ENCODE assay signal across 7 mouse cellular contexts in genomic region chr1:171280250-171280915, GRCm38 (mm10). TPM values are rescaled to one million over a fixed set of nuclear protein-coding genes. Genes with fewer than 3 reads are reported as not detected.
DNase-seq lines count a peak whose midpoint lies in the region; ATAC-seq and TF ChIP-seq lines count a peak whose summit lies in the region.

No protein-coding gene starts in this region.

- peak overlapping the region; percentile 40; the same call in 1 of the 2 replicates for H3K27ac ChIP-seq in lung, embryonic 14.5 days (ENCODE audit: low read depth)
- 0 out of 2 replicates have a peak overlapping the region, but pooled peaks have one; percentile 56 for H3K27ac ChIP-seq in embryonic facial prominence, embryonic 15.5 days (replicated peaks)
- peak overlapping the region; percentile 60 for H3K27ac ChIP-seq in hindbrain, embryonic 16.5 days (ENCODE audit: low read depth, low read length)
- peak overlapping the region; percentile 96 for H3K27ac ChIP-seq in liver, embryonic 14.5 days
- peak overlapping the region; percentile 69 for H3K27ac ChIP-seq in stomach, embryonic 16.5 days (ENCODE audit: low read length)

- TF ChIP-seq EP300 in liver, embryonic 14.5 days (IDR thresholded peaks at IDR 0.05; ENCODE audit: low read depth): no peak

- peaks cover 66% of the 10 kb centered on the region for H3K36me3 ChIP-seq in lung, embryonic 14.5 days (ENCODE audit: insufficient read depth)
- peaks cover 63% of the 10 kb centered on the region for H3K36me3 ChIP-seq in embryonic facial prominence, embryonic 15.5 days
- H3K36me3 ChIP-seq in hindbrain, embryonic 16.5 days (ENCODE audit: control insufficient read depth, insufficient read depth, low read length): peaks cover 30% of the 10 kb centered on the region
- peaks cover 65% of the 10 kb centered on the region for H3K36me3 ChIP-seq in liver, embryonic 14.5 days (replicated peaks; ENCODE audit: control insufficient read depth, insufficient read depth, low read depth)
- peaks cover 20% of the 10 kb centered on the region for H3K36me3 ChIP-seq in stomach, embryonic 16.5 days (ENCODE audit: control insufficient read depth, insufficient read depth, low read length)

- no peak for DNase-seq in lung, embryonic 14.5 days
- no peak for DNase-seq in lung, postnatal 10 days
- no peak for DNase-seq in liver, embryonic 14.5 days (ENCODE audit: low read depth in 3 of 3, low spot score in 3 of 3)
- DNase-seq in spleen, postnatal 36 days (ENCODE audit: low spot score in 2 of 2): no peak

- H3K4me3 ChIP-seq in lung, embryonic 14.5 days (ENCODE audit: low read depth, low read length): peak overlapping the region; percentile 76
- H3K4me3 ChIP-seq in embryonic facial prominence, embryonic 15.5 days (replicated peaks): peak overlapping the region; percentile 72
- H3K4me3 ChIP-seq in hindbrain, embryonic 16.5 days (ENCODE audit: low read length): peak overlapping the region; percentile 74
- H3K4me3 ChIP-seq in liver, embryonic 14.5 days (ENCODE audit: insufficient read depth in 1 of 2, low read depth in 2 of 2, low read length in 2 of 2): peak overlapping the region; percentile 66 to 93
- peak overlapping the region; percentile 78 for H3K4me3 ChIP-seq in stomach, embryonic 16.5 days (replicated peaks; ENCODE audit: low read length)

- H3K27me3 ChIP-seq in lung, embryonic 14.5 days (ENCODE audit: insufficient read depth, low read length): no peaks in the 10 kb centered on the region
- H3K27me3 ChIP-seq in embryonic facial prominence, embryonic 15.5 days: no peaks in the 10 kb centered on the region
- H3K27me3 ChIP-seq in hindbrain, embryonic 16.5 days (replicated peaks; ENCODE audit: control insufficient read depth, insufficient read depth, low read length): no peaks in the 10 kb centered on the region
- H3K27me3 ChIP-seq in liver, embryonic 14.5 days (ENCODE audit: control insufficient read depth, insufficient read depth, low read length): no peaks in the 10 kb centered on the region
- H3K27me3 ChIP-seq in stomach, embryonic 16.5 days (ENCODE audit: control insufficient read depth, insufficient read depth, low read length): no peaks in the 10 kb centered on the region

- no peak for TF ChIP-seq CTCF in lung, embryonic 14.5 days (IDR thresholded peaks at IDR 0.05; ENCODE audit: low read depth)
- no peak for TF ChIP-seq CTCF in liver, embryonic 14.5 days (IDR thresholded peaks at IDR 0.05; ENCODE audit: low read depth)

- H3K4me1 ChIP-seq in lung, embryonic 14.5 days (ENCODE audit: insufficient read depth): no peaks in the 10 kb centered on the region
- peaks cover 18% of the 10 kb centered on the region for H3K4me1 ChIP-seq in embryonic facial prominence, embryonic 15.5 days
- H3K4me1 ChIP-seq in hindbrain, embryonic 16.5 days (ENCODE audit: control insufficient read depth, insufficient read depth, low read depth, low read length): peaks cover 18% of the 10 kb centered on the region
- H3K4me1 ChIP-seq in liver, embryonic 14.5 days (replicated peaks; ENCODE audit: control insufficient read depth in 2 of 2, insufficient read depth in 2 of 2, low read length in 1 of 2): peaks cover 8 to 13% of the 10 kb centered on the region in 2 experiments; a peak in 3 of 4 replicates
- H3K4me1 ChIP-seq in stomach, embryonic 16.5 days (ENCODE audit: control insufficient read depth, insufficient read depth, low read length): peaks cover 16% of the 10 kb centered on the region

- H3K9me3 ChIP-seq in lung, embryonic 14.5 days (ENCODE audit: low read depth, low read length): no peaks in the 10 kb centered on the region
- H3K9me3 ChIP-seq in embryonic facial prominence, embryonic 15.5 days (replicated peaks): no peaks in the 10 kb centered on the region
- no peaks in the 10 kb centered on the region for H3K9me3 ChIP-seq in hindbrain, embryonic 16.5 days (ENCODE audit: control insufficient read depth, low read length)
- no peaks in the 10 kb centered on the region for H3K9me3 ChIP-seq in liver, embryonic 14.5 days (ENCODE audit: control insufficient read depth, low read length)
- no peaks in the 10 kb centered on the region for H3K9me3 ChIP-seq in stomach, embryonic 16.5 days (replicated peaks; ENCODE audit: control insufficient read depth, low read length)

- peak overlapping the region; percentile 94 for H3K4me2 ChIP-seq in lung, embryonic 14.5 days
- H3K4me2 ChIP-seq in embryonic facial prominence, embryonic 15.5 days (replicated peaks): peak overlapping the region; percentile 84
- peak overlapping the region; percentile 82 for H3K4me2 ChIP-seq in hindbrain, embryonic 16.5 days (ENCODE audit: low read length)
- H3K4me2 ChIP-seq in liver, embryonic 14.5 days (ENCODE audit: low read depth): peak overlapping the region; percentile 95
- peak overlapping the region; percentile 63 for H3K4me2 ChIP-seq in stomach, embryonic 16.5 days (ENCODE audit: low read depth, low read length)

- peak overlapping the region; percentile 86 for H3K9ac ChIP-seq in lung, embryonic 14.5 days
- peak overlapping the region; percentile 72 for H3K9ac ChIP-seq in embryonic facial prominence, embryonic 15.5 days
- H3K9ac ChIP-seq in hindbrain, embryonic 16.5 days (ENCODE audit: low read depth, low read length): peak overlapping the region; percentile 75
- peak overlapping the region; percentile 100 for H3K9ac ChIP-seq in liver, embryonic 14.5 days (replicated peaks)
- H3K9ac ChIP-seq in stomach, embryonic 16.5 days (ENCODE audit: low read length): peak overlapping the region; percentile 70

- under 1% methylated on average over 25 of the region's 25 CpGs for WGBS in lung, embryonic 14.5 days
- WGBS in embryonic facial prominence, embryonic 15.5 days: under 1% methylated on average over 25 of the region's 25 CpGs
- 2% methylated on average over 25 of the region's 25 CpGs for WGBS in hindbrain, embryonic 16.5 days
- 1% methylated on average over 25 of the region's 25 CpGs for WGBS in liver, embryonic 14.5 days (ENCODE audit: insufficient replicate concordance)
- under 1% methylated on average over 25 of the region's 25 CpGs for WGBS in stomach, embryonic 16.5 days

- peak; percentile 18 for ATAC-seq in lung, embryonic 14.5 days (ENCODE audit: insufficient read depth)
- ATAC-seq in embryonic facial prominence, embryonic 15.5 days (ENCODE audit: insufficient number of reproducible peaks, low FRiP score, low TSS enrichment, low read depth): 0 out of 2 replicates have a peak, but pooled peaks have one; percentile 0
- no peak for ATAC-seq in hindbrain, embryonic 16.5 days
- ATAC-seq in liver, embryonic 14.5 days (ENCODE audit: insufficient read depth): peak; percentile 56
- ATAC-seq in stomach, embryonic 16.5 days (ENCODE audit: insufficient read depth, low FRiP score): peak; percentile 8; the same call in 1 of the 2 replicates

RNA-seq across cellular contexts. Expression of gene Ppox, which starts 0.6 kb away (rescaled TPM):
- 50.9 and 51.7 TPM in 2 replicates for polyA plus RNA-seq in lung, embryonic 14.5 days (2014; fragmentation: Nextera tagmentation; extraction: Ambion mirVana)
- polyA plus RNA-seq in embryonic facial prominence, embryonic 15.5 days (2015; fragmentation: Nextera tagmentation; extraction: Ambion mirVana): 56.9 and 58.2 TPM in 2 replicates
- polyA plus RNA-seq in hindbrain, embryonic 16.5 days (2015; fragmentation: Nextera tagmentation; extraction: Ambion mirVana): 42.7 and 47.9 TPM in 2 replicates
- 161 and 178 TPM in 2 replicates for polyA plus RNA-seq in liver, embryonic 14.5 days (2012; rRNA removed)
- polyA plus RNA-seq in liver, embryonic 14.5 days (2014; fragmentation: Nextera tagmentation; extraction: Ambion mirVana): 170 and 191 TPM in 2 replicates
- polyA plus RNA-seq in stomach, embryonic 16.5 days (2015; fragmentation: Nextera tagmentation; extraction: Ambion mirVana): 44.6 and 54.5 TPM in 2 replicates

RNA-seq across cellular contexts. Expression of gene Usp21, which starts 7.4 kb away (rescaled TPM):
- polyA plus RNA-seq in lung, embryonic 14.5 days (2014; fragmentation: Nextera tagmentation; extraction: Ambion mirVana): 73.9 and 86.0 TPM in 2 replicates
- 85.1 and 91.1 TPM in 2 replicates for polyA plus RNA-seq in embryonic facial prominence, embryonic 15.5 days (2015; fragmentation: Nextera tagmentation; extraction: Ambion mirVana)
- 92.3 and 101 TPM in 2 replicates for polyA plus RNA-seq in hindbrain, embryonic 16.5 days (2015; fragmentation: Nextera tagmentation; extraction: Ambion mirVana)
- polyA plus RNA-seq in liver, embryonic 14.5 days (2012; rRNA removed): 17.1 and 18.0 TPM in 2 replicates
- 17.4 and 21.6 TPM in 2 replicates for polyA plus RNA-seq in liver, embryonic 14.5 days (2014; fragmentation: Nextera tagmentation; extraction: Ambion mirVana)
- polyA plus RNA-seq in stomach, embryonic 16.5 days (2015; fragmentation: Nextera tagmentation; extraction: Ambion mirVana): 54.9 and 59.1 TPM in 2 replicates

RNA-seq across cellular contexts. Expression of gene B4galt3, which starts 10.3 kb away (rescaled TPM):
- 80.3 and 94.3 TPM in 2 replicates for polyA plus RNA-seq in lung, embryonic 14.5 days (2014; fragmentation: Nextera tagmentation; extraction: Ambion mirVana)
- 75.5 and 86.7 TPM in 2 replicates for polyA plus RNA-seq in embryonic facial prominence, embryonic 15.5 days (2015; fragmentation: Nextera tagmentation; extraction: Ambion mirVana)
- polyA plus RNA-seq in hindbrain, embryonic 16.5 days (2015; fragmentation: Nextera tagmentation; extraction: Ambion mirVana): 101 and 106 TPM in 2 replicates
- polyA plus RNA-seq in liver, embryonic 14.5 days (2012; rRNA removed): 14.5 and 14.7 TPM in 2 replicates
- 12.7 and 17.3 TPM in 2 replicates for polyA plus RNA-seq in liver, embryonic 14.5 days (2014; fragmentation: Nextera tagmentation; extraction: Ambion mirVana)
- 70.6 and 71.5 TPM in 2 replicates for polyA plus RNA-seq in stomach, embryonic 16.5 days (2015; fragmentation: Nextera tagmentation; extraction: Ambion mirVana)

RNA-seq across cellular contexts. Expression of gene Ufc1, which starts 14.4 kb away (rescaled TPM):
- 107 and 108 TPM in 2 replicates for polyA plus RNA-seq in lung, embryonic 14.5 days (2014; fragmentation: Nextera tagmentation; extraction: Ambion mirVana)
- polyA plus RNA-seq in embryonic facial prominence, embryonic 15.5 days (2015; fragmentation: Nextera tagmentation; extraction: Ambion mirVana): 107 and 112 TPM in 2 replicates
- polyA plus RNA-seq in hindbrain, embryonic 16.5 days (2015; fragmentation: Nextera tagmentation; extraction: Ambion mirVana): 115 and 126 TPM in 2 replicates
- polyA plus RNA-seq in liver, embryonic 14.5 days (2012; rRNA removed): 14.5 and 23.3 TPM in 2 replicates
- 45.8 and 51.6 TPM in 2 replicates for polyA plus RNA-seq in liver, embryonic 14.5 days (2014; fragmentation: Nextera tagmentation; extraction: Ambion mirVana)
- 100 and 113 TPM in 2 replicates for polyA plus RNA-seq in stomach, embryonic 16.5 days (2015; fragmentation: Nextera tagmentation; extraction: Ambion mirVana)

RNA-seq across cellular contexts. Expression of gene Ndufs2, which starts 29.2 kb away (rescaled TPM):
- 244 and 250 TPM in 2 replicates for polyA plus RNA-seq in lung, embryonic 14.5 days (2014; fragmentation: Nextera tagmentation; extraction: Ambion mirVana)
- 217 and 248 TPM in 2 replicates for polyA plus RNA-seq in embryonic facial prominence, embryonic 15.5 days (2015; fragmentation: Nextera tagmentation; extraction: Ambion mirVana)
- 262 and 280 TPM in 2 replicates for polyA plus RNA-seq in hindbrain, embryonic 16.5 days (2015; fragmentation: Nextera tagmentation; extraction: Ambion mirVana)
- polyA plus RNA-seq in liver, embryonic 14.5 days (2012; rRNA removed): 53.6 and 72.4 TPM in 2 replicates
- 136 TPM in 2 replicates for polyA plus RNA-seq in liver, embryonic 14.5 days (2014; fragmentation: Nextera tagmentation; extraction: Ambion mirVana)
- polyA plus RNA-seq in stomach, embryonic 16.5 days (2015; fragmentation: Nextera tagmentation; extraction: Ambion mirVana): 259 and 260 TPM in 2 replicates

Comparison
In these comparisons a context has a peak if more than half of its experiments do, and no peak if none do; other contexts are left out.
1. H3K27ac ChIP-seq: peak in every context shown above with its lines; median percentile 96 in liver, embryonic 14.5 days; 69 in stomach, embryonic 16.5 days; 60 in hindbrain, embryonic 16.5 days; 56 in embryonic facial prominence, embryonic 15.5 days; 40 in lung, embryonic 14.5 days.